Mouse (Mus musculus) ES-E14 (cell line): ENCODE data around the gene Abca4. TPM values are rescaled to one million over a fixed set of nuclear protein-coding genes. Genes with fewer than 3 reads are reported as not detected.

ENCODE experiments used
- DNase-seq: peaks from one replicate; pipeline ENCODE4 v3.0.0-alpha.2; 2013; ENCODE audit warnings: low read depth, low spot score
- H3K27ac ChIP-seq: 2 replicates; pipeline ENCODE4 v1.5.1; 2012; ENCODE audit warnings: low read depth, mild to moderate bottlenecking, low read length, moderate library complexity, mixed read lengths; ENCODE audit not compliant: poor library complexity, insufficient read depth, severe bottlenecking
- H3K36me3 ChIP-seq: 2 replicates; pipeline ENCODE4 v1.6.1; 2012; ENCODE audit warnings: mild to moderate bottlenecking, low read length, moderate library complexity, mixed read lengths; ENCODE audit not compliant: control insufficient read depth, poor library complexity, insufficient read depth, severe bottlenecking
- H3K4me1 ChIP-seq, 2 experiments: fragments of 150-350 bp in 1 of 2; sonication (generic) in 1 of 2; 2 replicates each; pipeline ENCODE4 v1.6.1; 2012; ENCODE audit warnings: low read length in 2 of 2, mild to moderate bottlenecking in 1 of 2, mixed read lengths in 1 of 2; ENCODE audit not compliant: control insufficient read depth in 2 of 2, insufficient read depth in 2 of 2, poor library complexity in 1 of 2
- H3K4me3 ChIP-seq, 2 experiments: fragments of 150-350 bp in 1 of 2; sonication (generic) in 1 of 2; 2 replicates each; pipeline ENCODE4 v1.5.1; 2012; ENCODE audit warnings: low read length in 2 of 2, low read depth in 1 of 2, mild to moderate bottlenecking in 1 of 2, mixed read lengths in 1 of 2; ENCODE audit not compliant: insufficient read depth in 1 of 2, poor library complexity in 1 of 2, severe bottlenecking in 1 of 2
- H3K9ac ChIP-seq: 2 replicates; pipeline ENCODE4 v1.6.1; 2012; ENCODE audit warnings: low read depth, mild to moderate bottlenecking, low read length, mixed read lengths; ENCODE audit not compliant: poor library complexity, insufficient read depth, severe bottlenecking
- H3K9me3 ChIP-seq: fragments of 150-350 bp; sonication (generic); 2 replicates; pipeline ENCODE4 v1.6.1; 2012; ENCODE audit warnings: low read depth, mild to moderate bottlenecking, low read length; ENCODE audit not compliant: control insufficient read depth, insufficient read depth
- CHD2 ChIP-seq: IDR thresholded peaks from 2 replicates; pipeline ENCODE4 v1.6.1; 2014; ENCODE audit warnings: mild to moderate bottlenecking, low read depth, low read length, inconsistent platforms
- HCFC1 ChIP-seq: IDR thresholded peaks from 2 replicates; pipeline ENCODE4 v1.6.1; 2012; ENCODE audit warnings: low read length, inconsistent platforms, borderline replicate concordance; ENCODE audit not compliant: insufficient read depth
- MAFK ChIP-seq: IDR thresholded peaks from 2 replicates; pipeline ENCODE4 v1.6.1; 2014; ENCODE audit warnings: mild to moderate bottlenecking, low read depth, low read length, inconsistent platforms; ENCODE audit not compliant: insufficient read depth
- ZC3H11A ChIP-seq: IDR thresholded peaks from 2 replicates; pipeline ENCODE4 v1.6.1; 2012; ENCODE audit warnings: low read depth, mild to moderate bottlenecking, inconsistent platforms, low read length, borderline replicate concordance
- ZNF384 ChIP-seq: IDR thresholded peaks from 2 replicates; pipeline ENCODE4 v1.6.1; 2012; ENCODE audit warnings: low read depth, low read length, inconsistent platforms
- in situ Hi-C, 2 experiments: fragments of 600-800 bp; cut with MboI; formaldehyde crosslinking; loops; one replicate each; pipeline ENCODE4 v1.15.1; 2025; ENCODE audit warnings: low sequenced_read_pairs in 2 of 2, inconsistent platforms in 1 of 2; ENCODE audit not compliant: unreplicated experiment in 2 of 2
- total RNA-seq: library from RNA; depleted of rRNA; stranded (reverse); fragments of 300-350 nt; gene quantifications from 2 replicates; pipeline ENCODE4 v1.2.3, GENCODE M21; 2012

Gene Abca4
- total RNA-seq, 1 experiment = 2.3 TPM

GRCm38 (mm10) chr3:122198966-122199381 is 154.7 kb downstream of the Abca4 start:
- no peak overlapping the region for H3K27ac ChIP-seq
- in situ Hi-C loops = no loop called here
- H3K9me3 ChIP-seq = no peaks in the 10 kb centered on the region
- TF ChIP-seq ZNF384 (no peak), MAFK (no peak), HCFC1 (no peak), CHD2 (no peak), ZC3H11A (no peak)
- no peaks in the 10 kb centered on the region for H3K36me3 ChIP-seq
- H3K9ac ChIP-seq = no peak overlapping the region
- no peak overlapping the region for H3K4me3 ChIP-seq
- no peak for DNase-seq
- H3K4me1 ChIP-seq = peaks cover 4 to 6% of the 10 kb centered on the region in 2 experiments; a peak in 3 of 4 replicates

GRCm38 (mm10) chr3:122199600-122199999 is 155.4 kb downstream of the Abca4 start:
- peaks cover 4 to 6% of the 10 kb centered on the region in 2 experiments; a peak in 3 of 4 replicates for H3K4me1 ChIP-seq
- no peak overlapping the region for H3K9ac ChIP-seq
- no peak for DNase-seq
- TF ChIP-seq ZC3H11A (no peak), ZNF384 (no peak)
- H3K4me3 ChIP-seq = no peak overlapping the region
- no peak overlapping the region for H3K27ac ChIP-seq
- H3K9me3 ChIP-seq = no peaks in the 10 kb centered on the region
- in situ Hi-C loops = no loop called here
- no peaks in the 10 kb centered on the region for H3K36me3 ChIP-seq

DNA sequence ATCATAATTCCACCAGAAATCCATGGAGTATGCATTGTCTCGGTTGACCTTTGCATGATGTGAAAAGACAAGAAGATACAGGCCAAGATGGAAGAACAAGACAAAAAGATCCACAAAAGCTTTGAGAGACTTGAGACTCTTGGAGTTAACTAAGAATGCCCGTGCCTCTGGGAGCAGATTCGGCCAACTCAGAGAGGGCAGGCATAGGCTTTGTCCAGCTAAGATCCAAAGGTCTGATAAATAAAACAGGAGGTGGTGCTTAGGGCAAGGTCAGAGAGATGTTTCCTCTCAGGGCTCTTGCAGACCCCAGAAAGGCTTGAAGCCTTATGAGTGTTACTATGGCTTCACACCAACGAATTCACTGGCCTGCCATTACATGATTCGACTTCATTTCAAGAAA is 155.8 kb downstream of the Abca4 start:
- Histone ChIP-seq H3K4me1 (peaks cover 4 to 6% of the 10 kb centered on the region in 2 experiments; a peak in 3 of 4 replicates), H3K27ac (no peak overlapping the region), H3K9ac (no peak overlapping the region), H3K36me3 (no peaks in the 10 kb centered on the region), H3K9me3 (no peaks in the 10 kb centered on the region), H3K4me3 (no peak overlapping the region)
- TF ChIP-seq ZC3H11A (no peak), MAFK (no peak), HCFC1 (no peak), ZNF384 (no peak), CHD2 (no peak)
- DNase-seq = no peak
- in situ Hi-C loops = no loop called here

GRCm38 (mm10) chr3:122200447-122200846 is 156.2 kb downstream of the Abca4 start:
- TF ChIP-seq CHD2 (no peak), MAFK (no peak), HCFC1 (no peak), ZC3H11A (no peak), ZNF384 (no peak)
- H3K36me3 ChIP-seq = no peaks in the 10 kb centered on the region
- no peak for DNase-seq
- no peak overlapping the region for H3K9ac ChIP-seq
- H3K27ac ChIP-seq = no peak overlapping the region
- H3K9me3 ChIP-seq = no peaks in the 10 kb centered on the region
- no peak overlapping the region for H3K4me3 ChIP-seq
- H3K4me1 ChIP-seq = peaks cover 4 to 6% of the 10 kb centered on the region in 2 experiments; a peak in 3 of 4 replicates
- in situ Hi-C loops = no loop called here

DNA sequence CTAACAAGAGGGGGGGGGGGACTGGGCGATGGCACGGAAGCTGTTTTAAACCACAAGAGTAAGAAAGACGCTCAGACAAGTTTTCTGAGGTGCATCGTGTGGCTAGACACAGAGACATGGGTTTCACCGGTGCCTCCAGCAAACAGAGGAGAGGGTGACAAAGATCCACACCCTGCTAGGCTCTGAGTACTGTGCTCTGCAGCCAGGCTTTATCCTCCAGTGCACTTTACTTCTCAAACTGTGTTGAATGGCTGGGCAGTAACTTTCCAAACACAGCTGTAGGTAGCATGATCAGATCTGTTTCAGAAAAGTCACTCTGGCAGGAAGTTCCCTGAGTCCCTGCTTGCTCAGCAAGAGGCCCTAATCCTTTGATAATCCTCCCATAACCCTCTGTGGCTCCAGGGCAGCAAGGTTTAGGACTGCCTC is 158.1 kb downstream of the Abca4 start:
- Histone ChIP-seq H3K27ac (no peak overlapping the region; the same call in 1 of the 2 replicates), H3K4me3 (no peak overlapping the region), H3K9ac (no peak overlapping the region), H3K4me1 (peaks cover 4 to 6% of the 10 kb centered on the region in 2 experiments; a peak in 3 of 4 replicates), H3K9me3 (no peaks in the 10 kb centered on the region), H3K36me3 (no peaks in the 10 kb centered on the region)
- no peak for DNase-seq
- no peak for TF ChIP-seq HCFC1
- TF ChIP-seq ZC3H11A = no peak
- no peak for TF ChIP-seq MAFK
- no peak for TF ChIP-seq CHD2
- no peak for TF ChIP-seq ZNF384
- in situ Hi-C loops = no loop called here
